Mouse (Mus musculus) right cerebral cortex, adult 18-20 months (tissue): Measurements from ENCODE around the gene Wbp1l.
A peak's percentile ranks its signal among the peaks of the same experiment; 100 is the strongest.
"Not testable (repeated sequence)": the region's sequence is repeated elsewhere in the genome, so short reads cannot be mapped to it uniquely, and the experiment has no call there.

Experiments
- DNase-seq: peaks from one replicate; pipeline ENCODE4 v3.0.0; 2022; ENCODE audit warnings: mixed read lengths

The Wbp1l gene

DNA sequence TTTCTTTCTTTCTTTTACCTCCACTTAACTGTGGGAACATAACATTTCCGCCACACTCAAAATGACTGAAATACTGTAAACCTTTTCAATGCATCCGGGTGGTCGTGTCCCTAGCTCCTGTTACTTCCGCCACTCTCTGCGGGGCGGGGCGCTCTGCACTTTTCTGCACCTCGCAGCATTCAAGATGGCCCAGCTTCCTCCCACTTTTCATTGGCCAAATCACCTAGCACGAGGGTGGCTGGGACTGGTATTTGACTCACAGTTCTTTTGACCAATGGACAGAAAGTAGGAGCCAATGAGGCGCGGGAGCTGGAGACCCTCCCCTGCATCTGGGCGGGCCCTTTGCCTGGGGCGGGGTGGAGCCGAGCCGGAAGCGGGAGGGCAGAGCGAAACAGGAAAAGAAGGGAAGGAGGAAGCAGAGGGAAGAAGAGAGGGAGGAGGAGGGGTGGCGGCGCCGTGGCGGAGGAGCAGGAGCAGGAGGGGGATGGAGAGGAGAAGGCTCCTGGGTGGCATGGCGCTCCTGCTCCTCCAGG is at the start of gene Wbp1l:
Wbp1l (plus strand) TSS at position 365 of the 533 bp plus-strand sequence.
- DNase-seq: peak; percentile 99

- no peak for DNase-seq
Observed at GRCm38 (mm10) chr19:46550385-46550784, 48.5 kb upstream of the Wbp1l start.

DNA sequence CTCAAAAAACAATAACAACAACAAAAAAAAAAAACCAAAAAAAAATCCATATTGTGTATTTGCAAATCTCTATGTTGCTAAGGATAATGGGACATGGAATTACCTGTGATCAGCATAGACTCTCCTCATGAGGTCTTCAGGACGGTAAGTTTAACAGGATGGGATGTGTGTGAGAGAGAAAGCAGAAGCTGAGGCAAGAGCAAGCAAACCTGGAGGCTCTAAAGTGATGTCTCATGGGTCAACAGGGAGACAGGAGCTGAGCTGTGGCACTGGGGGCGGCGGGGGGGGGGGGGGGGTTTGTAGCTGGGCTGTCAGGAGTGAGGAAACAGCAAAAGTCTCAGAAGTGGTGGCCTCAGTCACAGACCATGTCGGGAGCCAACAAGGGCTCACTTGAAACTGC is 46.4 kb upstream of the Wbp1l start:
- no peak for DNase-seq

- DNase-seq: no peak
Observed at GRCm38 (mm10) chr19:46553541-46553955, 45.3 kb upstream of the Wbp1l start.

DNA sequence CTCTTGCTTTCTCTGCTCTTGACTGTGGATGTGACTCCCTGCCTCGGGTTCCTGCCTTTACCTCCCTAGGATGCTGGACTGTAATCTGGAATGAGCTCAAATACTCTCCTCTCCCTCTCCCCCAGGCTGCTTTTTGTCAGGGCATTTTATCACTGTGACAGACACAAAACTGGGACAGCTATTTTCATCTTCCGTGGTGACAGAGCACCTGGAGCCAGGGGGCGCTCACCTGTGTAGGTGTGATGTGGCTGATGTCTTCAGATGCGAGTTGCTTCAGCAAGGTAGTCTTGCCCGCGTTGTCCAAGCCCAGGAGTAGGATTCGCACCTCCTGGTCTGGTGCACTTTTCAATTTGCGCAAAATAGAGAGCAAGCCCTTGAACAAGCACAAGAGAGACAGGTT is 40.9 kb upstream of the Wbp1l start:
- DNase-seq: no peak

- no peak for DNase-seq
Observed at GRCm38 (mm10) chr19:46558631-46559030, 40.3 kb upstream of the Wbp1l start.

DNA sequence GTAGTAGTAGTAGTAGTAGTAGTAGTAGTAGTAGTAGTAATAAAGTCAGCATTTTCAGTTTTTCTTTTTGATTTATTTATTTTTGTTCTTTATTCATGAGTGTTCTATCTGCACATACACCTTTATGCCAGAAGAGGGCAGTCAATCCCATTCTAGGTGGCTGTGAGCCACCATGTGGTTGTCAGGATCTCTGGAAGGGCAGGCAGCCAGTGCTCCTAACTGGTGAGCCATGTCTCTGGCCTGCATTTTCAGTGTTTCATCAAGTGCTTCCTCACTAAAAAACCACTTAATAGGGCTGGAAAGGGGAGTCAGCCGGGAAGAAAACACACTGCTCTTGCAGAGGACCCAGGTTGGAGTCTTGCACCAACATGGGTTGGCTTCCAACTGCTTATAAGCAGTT is 36.8 kb upstream of the Wbp1l start:
- DNase-seq: peak; percentile 48

- no peak for DNase-seq
Observed at GRCm38 (mm10) chr19:46562581-46563515, 36.0 kb upstream of the Wbp1l start.

- DNase-seq: no peak
Observed at GRCm38 (mm10) chr19:46563603-46564002, 35.3 kb upstream of the Wbp1l start.

- no peak for DNase-seq
Observed at GRCm38 (mm10) chr19:46564043-46564462, 34.8 kb upstream of the Wbp1l start.

GRCm38 (mm10) chr19:46571211-46571877 is 27.5 kb upstream of the Wbp1l start:
- DNase-seq: not testable (repeated sequence)

GRCm38 (mm10) chr19:46571878-46572244 is 27.0 kb upstream of the Wbp1l start:
- DNase-seq: no peak

DNA sequence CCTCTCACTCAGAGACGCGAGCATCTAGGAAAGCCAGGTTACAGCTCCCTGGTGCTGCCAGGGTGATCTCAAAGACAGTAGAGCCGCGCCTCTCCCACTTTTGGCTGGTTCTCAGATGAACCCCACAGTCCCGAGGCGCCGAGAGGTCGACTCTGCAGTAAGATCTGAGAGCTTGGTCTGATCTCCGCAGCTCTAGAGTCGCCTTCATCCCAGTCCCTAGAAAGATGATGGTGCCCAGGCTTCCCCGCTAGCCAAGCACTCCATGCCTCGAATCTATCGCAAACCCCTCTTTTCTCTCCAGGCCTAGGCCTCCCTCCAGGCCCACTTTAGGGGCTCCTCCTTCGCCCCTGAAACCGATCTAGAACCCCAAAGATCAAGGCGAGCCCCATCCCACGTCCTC is 26.3 kb upstream of the Wbp1l start:
- DNase-seq: no peak

- DNase-seq: peak; percentile 96
Observed at GRCm38 (mm10) chr19:46572951-46573937, 25.6 kb upstream of the Wbp1l start, which contains the start of the genes Arl3 and Sfxn2. TSS of gene Arl3 (minus strand) at chr19:46573198. TSS of gene Sfxn2 (plus strand) at chr19:46573365.

DNA sequence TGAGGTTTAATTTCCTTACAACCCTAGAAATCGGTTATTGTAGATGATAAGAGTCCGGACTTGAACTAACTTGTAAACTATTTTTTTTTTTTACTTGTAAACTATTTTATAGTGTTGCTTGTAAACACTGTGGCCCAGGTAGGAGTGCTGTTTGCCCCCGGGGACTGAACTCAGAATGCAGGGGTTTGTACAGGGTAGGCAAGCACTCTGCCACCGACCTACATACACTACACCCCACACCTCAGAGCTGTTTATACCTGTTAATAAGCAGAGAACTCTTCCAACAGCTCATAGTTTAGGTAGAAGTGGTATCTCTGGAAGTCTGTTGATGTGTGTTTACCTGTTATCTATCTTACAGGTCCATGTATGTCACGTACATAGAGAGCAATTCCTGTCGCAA is 24.9 kb upstream of the Wbp1l start:
- DNase-seq: no peak

GRCm38 (mm10) chr19:46575196-46575595 is 23.7 kb upstream of the Wbp1l start:
- DNase-seq: no peak

DNA sequence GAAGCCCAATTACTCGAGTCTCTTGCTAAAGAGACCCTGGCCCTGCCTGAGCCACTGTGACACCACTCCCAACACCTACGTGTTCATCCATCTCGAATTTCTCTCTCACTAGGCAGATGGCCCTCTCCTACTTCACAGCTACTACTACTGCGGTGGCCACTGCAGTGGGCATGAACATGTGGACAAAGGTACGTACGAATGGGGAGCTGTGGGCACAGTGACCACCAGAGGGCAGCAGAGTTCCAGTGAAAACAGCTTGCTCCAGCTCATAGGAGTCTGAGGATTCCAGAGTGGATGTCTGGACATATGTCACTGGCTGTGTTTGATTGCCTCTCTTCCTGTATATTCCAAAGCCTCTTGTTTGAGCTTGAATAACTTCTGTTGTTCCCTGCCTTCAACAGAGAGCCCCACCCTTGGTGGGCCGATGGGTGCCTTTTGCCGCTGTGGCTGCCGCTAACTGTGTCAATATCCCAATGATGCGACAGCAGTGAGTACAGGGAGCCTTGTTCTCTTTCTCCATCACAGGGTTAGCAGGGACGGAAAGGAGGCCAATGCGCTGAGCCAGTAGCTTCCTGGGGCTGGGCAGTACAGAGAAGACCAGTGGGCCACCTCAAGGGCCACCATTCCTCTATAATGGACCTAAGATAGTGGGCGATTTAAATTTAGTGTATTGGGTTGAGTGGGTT is 10.9 kb upstream of the Wbp1l start:
- peak; percentile 82 for DNase-seq

DNA sequence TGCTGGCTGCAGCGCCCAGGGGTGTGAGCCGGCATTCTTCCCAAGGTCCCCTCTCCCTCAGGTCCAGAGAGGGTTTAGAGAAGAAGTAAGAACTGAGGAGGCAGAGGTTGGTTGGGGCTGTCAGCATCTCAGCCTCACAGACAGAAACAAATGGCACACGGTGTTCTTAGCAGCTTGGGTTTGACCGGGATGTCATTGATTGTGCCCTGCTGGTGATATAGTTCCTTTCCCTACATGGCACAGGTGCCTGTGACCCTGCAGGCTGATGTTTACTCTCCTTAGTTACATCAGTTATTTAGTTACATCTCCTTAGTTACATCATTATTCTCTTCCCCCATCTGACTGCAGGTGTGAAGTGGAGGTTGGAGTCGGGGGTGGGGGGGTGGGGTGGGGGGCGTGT is 7.3 kb upstream of the Wbp1l start:
- DNase-seq: no peak

- DNase-seq: no peak
Observed at GRCm38 (mm10) chr19:46592751-46593439, 6.0 kb upstream of the Wbp1l start.

DNA sequence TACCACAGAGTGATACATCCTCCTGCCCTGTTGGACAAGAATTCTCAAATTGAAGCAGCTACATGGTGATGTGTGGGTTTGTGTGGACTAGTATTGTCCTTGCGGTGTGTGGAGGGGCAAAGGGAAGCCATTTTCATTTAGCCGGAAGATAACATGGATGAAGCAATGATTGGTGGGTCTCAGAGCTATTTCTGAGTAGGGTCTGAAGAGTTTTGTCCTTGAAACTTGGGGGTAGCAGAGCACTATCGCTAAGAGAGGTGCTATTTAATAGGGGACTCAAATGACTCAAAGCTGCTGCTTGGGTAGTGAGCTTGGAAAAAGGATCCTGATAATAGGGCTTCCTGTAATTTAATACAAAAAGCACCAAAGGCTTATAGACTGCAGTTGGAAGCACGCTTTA is 697 bp upstream of the Wbp1l start:
- no peak for DNase-seq
